Mouse (Mus musculus) olfactory bulb, adult 2 months (tissue): Measurements from ENCODE around the gene Gm14819. TPM values are rescaled to one million over a fixed set of nuclear protein-coding genes. Genes with fewer than 3 reads are reported as not detected.
"Not testable (repeated sequence)": the region's sequence is repeated elsewhere in the genome, so short reads cannot be mapped to it uniquely, and the experiment has no call there.

Source experiments
- H3K27ac ChIP-seq: fragments of 200-500 bp; 2 replicates; pipeline ENCODE4 v1.5.1; 2012; ENCODE audit warnings: low read depth, low read length; ENCODE audit not compliant: insufficient read depth
- H3K4me1 ChIP-seq: fragments of 200-500 bp; 2 replicates; pipeline ENCODE4 v1.6.1; 2012; ENCODE audit warnings: low read length; ENCODE audit not compliant: control insufficient read depth, insufficient read depth
- H3K4me3 ChIP-seq: fragments of 200-500 bp; 2 replicates; pipeline ENCODE4 v1.5.1; 2012; ENCODE audit warnings: mild to moderate bottlenecking, low read depth, low read length, moderate library complexity; ENCODE audit not compliant: insufficient read depth
- WGBS: fragments of 180-500 bp; shearing (Covaris S2); methylation state at CpG from one replicate; pipeline ENCODE4 v1.1.7; 2018; 5-methylcytosine and 5-hydroxymethylcytosine counted together
- polyA plus RNA-seq: library from polyadenylated mRNA; stranded (reverse); fragments of >200 nt; gene quantifications from 2 replicates; pipeline ENCODE4 v1.2.4, GENCODE M21; 2012; ENCODE audit warnings: low replicate concordance; ENCODE audit not compliant: missing spikeins, insufficient read depth, insufficient read length

The Gm14819 gene
- not detected in 2 replicates for polyA plus RNA-seq

GRCm38 (mm10) chrX:35403883-35404282 lies at the start of gene Gm14819:
Gene Gm14819, plus strand, starts transcription at chrX:35404183.
- no CpG with 5 or more reads among the region's 6 CpGs for WGBS

More at GRCm38 (mm10) chrX:35403883-35404282, at the start of gene Gm14819:
- not testable (repeated sequence) for H3K27ac ChIP-seq, H3K4me1 ChIP-seq, H3K4me3 ChIP-seq
